Mouse (Mus musculus): Measurements from ENCODE around the gene Tfap2a. TPM values are rescaled to one million over a fixed set of nuclear protein-coding genes. Genes with fewer than 3 reads are reported as not detected.

The Tfap2a gene
- polyA plus RNA-seq, 1 experiment from 2014 or later, result 2.0 TPM

GRCm38 (mm10) chr13:40716771-40717716 lies 21.1 kb downstream of the Tfap2a start:
- Histone ChIP-seq H3K4me2 (peak overlapping the region; percentile 15; the same call in 1 of the 2 replicates), H3K27ac (no peak overlapping the region), H3K4me3 (replicated peaks) (peak overlapping the region; percentile 11), H3K4me1 (peaks cover 6% of the 10 kb centered on the region), H3K27me3 (peaks cover 86% of the 10 kb centered on the region), H3K9ac (no peak overlapping the region), H3K36me3 (replicated peaks) (no peaks in the 10 kb centered on the region), H3K9me3 (no peaks in the 10 kb centered on the region)
- WGBS, result 4% methylated on average over 33 of the region's 37 CpGs
- ATAC-seq (ENCODE audit: low FRiP score), result peak; percentile 30; the same call in 1 of the 2 replicates

DNA sequence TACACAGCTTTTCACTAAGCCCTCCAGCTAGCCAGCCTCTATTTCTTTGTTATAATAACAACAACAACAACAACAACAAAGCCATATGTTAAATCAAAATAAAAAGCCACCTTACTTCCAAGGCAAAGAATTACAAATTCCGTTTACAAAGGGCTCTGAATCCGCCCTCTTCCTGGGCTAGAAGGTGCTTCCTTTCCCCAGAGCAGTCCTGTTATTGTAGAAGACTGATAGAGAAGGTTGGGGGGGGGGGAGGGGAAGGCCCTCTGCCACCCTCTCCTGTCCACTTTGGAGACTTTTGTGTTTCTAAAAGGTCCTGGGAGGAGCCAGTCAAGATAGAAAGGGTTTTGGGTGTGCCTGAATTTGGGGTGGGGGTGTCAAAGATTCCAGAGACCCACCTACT lies 23.6 kb downstream of the Tfap2a start:
- Histone ChIP-seq H3K36me3 (replicated peaks) (no peaks in the 10 kb centered on the region), H3K4me3 (replicated peaks) (no peak overlapping the region), H3K9ac (no peak overlapping the region), H3K27ac (no peak overlapping the region), H3K4me2 (no peak overlapping the region), H3K4me1 (peaks cover 6% of the 10 kb centered on the region), H3K27me3 (peaks cover 88% of the 10 kb centered on the region), H3K9me3 (no peaks in the 10 kb centered on the region)
- 5% methylated on average over 2 of the region's 2 CpGs for WGBS
- ATAC-seq (ENCODE audit: low FRiP score), result no peak

GRCm38 (mm10) chr13:40713681-40714080 lies 24.5 kb downstream of the Tfap2a start:
- H3K9ac ChIP-seq, result no peak overlapping the region
- no peak overlapping the region for H3K27ac ChIP-seq
- no peaks in the 10 kb centered on the region for H3K36me3 ChIP-seq (replicated peaks)
- H3K9me3 ChIP-seq, result no peaks in the 10 kb centered on the region
- H3K27me3 ChIP-seq, result peaks cover 88% of the 10 kb centered on the region
- no peak for ATAC-seq (ENCODE audit: low FRiP score)
- no peak overlapping the region for H3K4me3 ChIP-seq (replicated peaks)
- peaks cover 14% of the 10 kb centered on the region for H3K4me1 ChIP-seq
- 6% methylated on average over 5 of the region's 5 CpGs for WGBS
- H3K4me2 ChIP-seq, result no peak overlapping the region

DNA sequence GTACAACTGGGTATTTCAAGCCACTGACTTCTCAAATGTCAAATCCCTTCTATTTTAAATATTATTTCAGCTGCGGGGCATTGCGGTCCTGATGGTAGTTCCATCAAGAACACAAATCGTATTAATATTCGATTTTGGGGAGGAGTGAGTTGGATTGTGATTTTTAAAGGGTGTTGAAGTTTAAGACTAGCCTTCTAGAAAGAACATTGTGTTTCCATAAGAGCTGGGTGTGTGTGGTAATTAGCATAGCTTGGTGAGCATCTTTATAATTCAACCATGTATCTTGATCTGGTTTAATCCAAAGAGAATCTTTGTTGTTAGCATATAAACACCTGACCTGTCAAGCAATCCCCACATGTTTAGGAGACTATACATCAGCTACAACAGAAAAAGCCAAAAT lies 24.9 kb downstream of the Tfap2a start:
- H3K36me3 ChIP-seq (replicated peaks), result no peaks in the 10 kb centered on the region
- no peaks in the 10 kb centered on the region for H3K9me3 ChIP-seq
- H3K9ac ChIP-seq, result no peak overlapping the region
- no peak overlapping the region for H3K4me3 ChIP-seq (replicated peaks)
- 6% methylated on average over 4 of the region's 4 CpGs for whole genome bisulfite sequencing
- H3K4me2 ChIP-seq, result no peak overlapping the region
- H3K4me1 ChIP-seq, result peaks cover 16% of the 10 kb centered on the region
- H3K27me3 ChIP-seq, result peaks cover 88% of the 10 kb centered on the region
- no peak for ATAC-seq (ENCODE audit: low FRiP score)
- no peak overlapping the region for H3K27ac ChIP-seq

DNA sequence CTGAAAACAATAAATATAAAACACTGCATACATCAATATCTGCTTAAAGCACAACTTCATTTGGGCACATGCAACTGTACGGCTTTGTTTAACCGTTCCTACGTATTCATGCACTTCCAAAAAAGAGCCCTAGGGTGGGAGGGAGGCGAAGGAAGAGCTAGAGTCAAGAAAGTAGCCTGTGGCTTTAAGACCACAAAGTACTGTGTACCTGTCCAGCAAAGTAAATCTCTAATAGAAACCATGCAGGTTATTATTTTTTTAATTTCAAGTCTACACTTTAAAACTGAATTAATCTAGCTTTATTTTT lies 25.7 kb downstream of the Tfap2a start:
- Histone ChIP-seq H3K9me3 (no peaks in the 10 kb centered on the region), H3K9ac (no peak overlapping the region), H3K4me1 (peaks cover 16% of the 10 kb centered on the region), H3K27ac (no peak overlapping the region), H3K4me2 (no peak overlapping the region), H3K27me3 (peaks cover 88% of the 10 kb centered on the region), H3K36me3 (replicated peaks) (no peaks in the 10 kb centered on the region), H3K4me3 (replicated peaks) (no peak overlapping the region)
- 0% methylated on average over 4 of the region's 4 CpGs for WGBS
- ATAC-seq (ENCODE audit: low FRiP score), result no peak

- no peak overlapping the region for H3K9ac ChIP-seq
- no peak overlapping the region for H3K27ac ChIP-seq
- no peak overlapping the region for H3K4me3 ChIP-seq (replicated peaks)
- no peaks in the 10 kb centered on the region for H3K36me3 ChIP-seq (replicated peaks)
- no peaks in the 10 kb centered on the region for H3K9me3 ChIP-seq
- no peak for ATAC-seq (ENCODE audit: low FRiP score)
- no peak overlapping the region for H3K4me2 ChIP-seq
- H3K4me1 ChIP-seq, result peaks cover 13% of the 10 kb centered on the region
- 2% methylated on average over 7 of the region's 7 CpGs for WGBS
- H3K27me3 ChIP-seq, result peaks cover 88% of the 10 kb centered on the region
These were observed 26.3 kb downstream of the Tfap2a start for GRCm38 (mm10) chr13:40711661-40712525.

GRCm38 (mm10) chr13:40710062-40710342 lies 28.2 kb downstream of the Tfap2a start:
- Histone ChIP-seq H3K9me3 (no peaks in the 10 kb centered on the region), H3K4me3 (replicated peaks) (no peak overlapping the region), H3K4me2 (no peak overlapping the region), H3K4me1 (peaks cover 13% of the 10 kb centered on the region; the same call in 1 of the 2 replicates), H3K27me3 (peaks cover 96% of the 10 kb centered on the region), H3K27ac (no peak overlapping the region), H3K36me3 (replicated peaks) (no peaks in the 10 kb centered on the region), H3K9ac (no peak overlapping the region)
- 0% methylated on average over 11 of the region's 11 CpGs for WGBS
- no peak for ATAC-seq (ENCODE audit: low FRiP score)

GRCm38 (mm10) chr13:40709321-40710061 lies 28.7 kb downstream of the Tfap2a start:
- Histone ChIP-seq H3K27me3 (peaks cover 96% of the 10 kb centered on the region), H3K4me1 (peaks cover 18% of the 10 kb centered on the region; the same call in 1 of the 2 replicates), H3K9me3 (no peaks in the 10 kb centered on the region), H3K4me3 (replicated peaks) (peak overlapping the region; percentile 16), H3K36me3 (replicated peaks) (no peaks in the 10 kb centered on the region), H3K4me2 (peak overlapping the region; percentile 39), H3K9ac (no peak overlapping the region), H3K27ac (no peak overlapping the region)
- 0 out of 2 replicates have a peak, but pooled peaks have one; percentile 17 for ATAC-seq (ENCODE audit: low FRiP score)
- under 1% methylated on average over 21 of the region's 21 CpGs for WGBS

DNA sequence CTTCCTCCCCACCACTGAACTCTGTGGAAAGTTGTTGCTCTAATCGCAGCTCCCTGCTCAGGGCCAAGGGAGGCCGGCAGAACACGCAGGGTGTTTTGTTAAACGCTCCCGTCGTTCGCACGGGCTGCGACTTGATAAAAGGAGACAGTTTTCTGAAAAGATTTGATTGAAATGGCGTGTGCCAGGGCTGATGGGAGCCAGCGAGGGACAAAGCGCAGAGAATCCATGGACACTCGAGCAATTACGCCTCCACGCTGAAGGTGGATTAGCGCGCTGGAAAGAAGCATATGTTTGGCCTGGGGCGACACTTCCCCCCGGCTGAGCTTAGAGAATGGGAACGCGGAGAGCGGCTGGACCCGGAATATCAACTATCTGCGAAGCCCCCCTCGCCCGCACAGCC lies 29.3 kb downstream of the Tfap2a start:
- Histone ChIP-seq H3K27me3 (peaks cover 96% of the 10 kb centered on the region), H3K9me3 (no peaks in the 10 kb centered on the region), H3K9ac (no peak overlapping the region), H3K27ac (peak overlapping the region; percentile 43; the same call in 1 of the 2 replicates), H3K4me3 (replicated peaks) (peak overlapping the region; percentile 16), H3K36me3 (replicated peaks) (no peaks in the 10 kb centered on the region), H3K4me2 (peak overlapping the region; percentile 39), H3K4me1 (peaks cover 22% of the 10 kb centered on the region)
- WGBS, result under 1% methylated on average over 26 of the region's 26 CpGs
- ATAC-seq (ENCODE audit: low FRiP score), result peak; percentile 73

DNA sequence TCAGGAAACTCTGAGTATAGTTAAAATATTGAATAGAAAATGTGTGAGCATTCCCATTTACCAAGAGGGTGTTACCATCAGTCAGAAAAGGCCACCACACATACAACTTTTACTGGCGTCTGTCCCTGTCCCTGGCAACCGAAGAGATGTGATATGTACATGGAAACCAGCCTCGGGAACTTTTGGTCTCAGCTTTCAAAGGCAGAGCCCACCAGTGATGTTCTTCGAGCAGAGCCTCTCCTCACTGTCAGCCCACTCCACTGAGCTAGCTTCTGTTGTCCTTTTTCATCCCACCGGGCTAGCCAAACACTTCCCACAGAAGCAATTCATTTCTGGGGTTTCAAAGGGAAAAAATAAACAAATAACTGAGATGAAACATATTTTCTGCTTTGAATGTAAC lies 29.9 kb downstream of the Tfap2a start:
- Histone ChIP-seq H3K4me3 (replicated peaks) (no peak overlapping the region), H3K27ac (0 out of 2 replicates have a peak overlapping the region, but pooled peaks have one; percentile 43), H3K9ac (no peak overlapping the region), H3K4me1 (peaks cover 25% of the 10 kb centered on the region), H3K36me3 (replicated peaks) (no peaks in the 10 kb centered on the region), H3K4me2 (no peak overlapping the region), H3K9me3 (no peaks in the 10 kb centered on the region), H3K27me3 (peaks cover 96% of the 10 kb centered on the region)
- ATAC-seq (ENCODE audit: low FRiP score), result no peak
- WGBS, result under 1% methylated on average over 5 of the region's 5 CpGs

DNA sequence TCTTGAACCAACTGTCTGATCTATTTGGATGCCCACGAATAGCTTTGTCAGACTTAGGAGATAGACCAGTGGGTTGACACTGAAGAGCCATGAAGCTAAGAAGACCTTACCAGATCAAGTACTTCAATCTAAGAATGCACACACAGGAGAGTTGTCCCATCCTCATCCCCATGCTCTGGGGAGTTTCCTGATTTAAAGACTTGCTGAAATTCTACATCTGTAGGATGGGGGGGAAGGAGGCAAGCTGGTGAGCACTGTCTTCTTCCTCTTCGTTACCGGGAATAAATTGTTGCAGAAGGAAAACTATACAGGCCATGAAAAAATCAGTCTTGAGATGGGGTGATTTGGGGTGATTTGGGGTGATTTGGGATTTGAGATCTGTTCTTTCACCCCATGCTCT lies 30.5 kb downstream of the Tfap2a start:
- no peak overlapping the region for H3K4me2 ChIP-seq
- H3K9ac ChIP-seq, result no peak overlapping the region
- no peaks in the 10 kb centered on the region for H3K9me3 ChIP-seq
- WGBS, result 3% methylated on average over 3 of the region's 3 CpGs
- H3K36me3 ChIP-seq (replicated peaks), result no peaks in the 10 kb centered on the region
- no peak overlapping the region for H3K27ac ChIP-seq
- H3K27me3 ChIP-seq, result peaks cover 99% of the 10 kb centered on the region
- no peak for ATAC-seq (ENCODE audit: low FRiP score)
- H3K4me3 ChIP-seq (replicated peaks), result no peak overlapping the region
- H3K4me1 ChIP-seq, result peaks cover 32% of the 10 kb centered on the region

DNA sequence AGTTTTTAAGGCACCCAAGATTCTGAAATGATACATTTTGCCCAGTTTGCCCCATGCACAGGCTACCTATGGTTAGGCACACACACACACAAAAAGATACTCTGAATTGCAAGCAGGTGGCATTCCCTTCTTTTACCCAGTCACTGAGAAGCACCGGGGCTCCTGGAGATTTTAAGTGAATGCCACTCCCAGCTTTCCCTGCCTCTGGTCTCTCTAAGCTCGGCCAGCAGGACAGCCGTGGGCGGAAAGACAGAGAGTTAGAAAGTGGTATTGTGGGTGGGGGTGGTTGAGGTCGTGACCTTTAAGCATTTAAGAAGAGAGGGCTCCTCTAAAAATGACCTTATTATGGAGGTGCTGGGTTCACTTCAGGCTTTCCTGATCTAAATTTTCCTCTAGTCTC lies 31.6 kb downstream of the Tfap2a start:
- H3K4me1 ChIP-seq, result peaks cover 32% of the 10 kb centered on the region
- no peak overlapping the region for H3K9ac ChIP-seq
- H3K27me3 ChIP-seq, result peaks cover 100% of the 10 kb centered on the region
- no peak overlapping the region for H3K4me3 ChIP-seq (replicated peaks)
- H3K27ac ChIP-seq, result no peak overlapping the region
- ATAC-seq (ENCODE audit: low FRiP score), result no peak
- whole genome bisulfite sequencing, result under 1% methylated on average over 5 of the region's 5 CpGs
- no peaks in the 10 kb centered on the region for H3K9me3 ChIP-seq
- no peak overlapping the region for H3K4me2 ChIP-seq
- no peaks in the 10 kb centered on the region for H3K36me3 ChIP-seq (replicated peaks)
